Mouse (Mus musculus): ENCODE data around the gene H2al1m. TPM values are rescaled to one million over a fixed set of nuclear protein-coding genes. Genes with fewer than 3 reads are reported as not detected.
"Not testable (repeated sequence)": the region's sequence is repeated elsewhere in the genome, so short reads cannot be mapped to it uniquely, and the experiment has no call there.

H2al1m gene
- total RNA-seq, 2 experiments from 2014 or later: not detected

GRCm38 (mm10) chrX:9327954-9328353 is 44.4 kb downstream of the H2al1m start:
- DNase-seq (ENCODE audit: low spot score in 2 of 2): not testable (repeated sequence)

GRCm38 (mm10) chrX:9332366-9332962 is 48.9 kb downstream of the H2al1m start:
- DNase-seq (ENCODE audit: low spot score in 2 of 2): not testable (repeated sequence)

- DNase-seq (ENCODE audit: low spot score in 2 of 2): peak; percentile 17 to 39
These were observed 49.5 kb downstream of the H2al1m start for GRCm38 (mm10) chrX:9333035-9333434.

Other genes starting within 250 kb of the H2al1m start
- gene Fthl17f, start 220.7 kb upstream of the H2al1m start, total RNA-seq (2021): not detected
- gene 4930402K13Rik, start 179.2 kb upstream of the H2al1m start, total RNA-seq (2021): not detected
- 1 to 10 TPM; 7.2 to 7.4 TPM for gene Lancl3, start 83.9 kb upstream of the H2al1m start, total RNA-seq (2021)
- not detected for gene Gm14862, start 26.9 kb upstream of the H2al1m start, total RNA-seq (2021)
- gene Xk, start 11.0 kb upstream of the H2al1m start, total RNA-seq (2021): 10 to 100 TPM; 14.4 to 15.2 TPM
- not detected for gene H2al1k, start 66.9 kb downstream of the H2al1m start, total RNA-seq (2021)
- gene Cybb, start 204.0 kb downstream of the H2al1m start, total RNA-seq (2021): 1 to 10 TPM in 1 of 2 experiments, under 1 TPM in 1; 0.77 to 1.6 TPM

Data from left cerebral cortex, adult 18-20 months (tissue).